Mouse (Mus musculus) ES-E14 (cell line): ENCODE data around the gene Rasl11b.

Experiments
- HCFC1 ChIP-seq: IDR thresholded peaks from 2 replicates; pipeline ENCODE4 v1.6.1; 2012; ENCODE audit warnings: low read length, inconsistent platforms, borderline replicate concordance; ENCODE audit not compliant: insufficient read depth
- MAFK ChIP-seq: IDR thresholded peaks from 2 replicates; pipeline ENCODE4 v1.6.1; 2014; ENCODE audit warnings: mild to moderate bottlenecking, low read depth, low read length, inconsistent platforms; ENCODE audit not compliant: insufficient read depth

- TF ChIP-seq HCFC1 (no peak), MAFK (no peak)
Observed at GRCm38 (mm10) chr5:74195614-74196306, 674 bp downstream of the Rasl11b start.
